Mouse (Mus musculus) liver, embryonic 14.5 days (tissue): Measurements from ENCODE around the gene Chchd4.

ENCODE experiments used
- CTCF ChIP-seq: IDR thresholded peaks from 2 replicates; pipeline ENCODE4 v1.5.1; 2016; ENCODE audit warnings: antibody characterized with exemption, low read depth, control low read depth
- EP300 ChIP-seq: IDR thresholded peaks from 2 replicates; pipeline ENCODE4 v1.6.1; 2016; ENCODE audit warnings: antibody characterized with exemption, low read depth

DNA sequence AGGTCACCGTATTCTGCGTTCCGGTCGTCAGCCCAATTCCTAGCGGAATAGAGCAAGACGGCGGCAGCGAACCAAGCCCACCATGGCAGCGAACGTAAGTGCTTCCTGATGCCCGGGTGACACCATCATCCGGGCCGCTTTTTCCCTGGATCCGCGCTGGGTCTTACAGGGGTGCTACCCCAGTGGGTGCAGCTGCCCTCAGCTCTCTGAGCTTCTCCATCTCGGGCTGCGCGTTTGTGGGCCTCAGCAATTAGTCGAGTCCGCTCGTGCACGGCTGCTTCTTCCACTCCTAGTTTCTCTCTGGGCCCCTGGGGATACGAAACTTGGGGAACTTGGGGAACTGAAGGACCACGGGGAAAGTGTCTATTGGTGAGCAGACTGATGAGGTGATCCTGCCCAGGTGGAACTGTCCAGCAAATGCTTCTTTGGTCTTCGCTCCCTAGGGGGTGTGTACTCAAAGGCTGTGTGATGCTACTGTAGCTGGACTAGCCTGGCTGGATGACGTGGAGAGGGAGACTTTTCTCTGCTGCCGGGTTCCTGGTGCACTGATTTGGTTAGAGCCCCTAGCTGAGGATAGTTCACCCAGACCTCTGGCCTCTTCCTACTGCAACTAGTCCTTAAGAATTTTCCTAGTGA, 577 bp upstream of the Chchd4 start:
- no peak for TF ChIP-seq CTCF
- TF ChIP-seq EP300, result no peak
